Mouse (Mus musculus) large intestine, adult 2 months (tissue): ENCODE results near the gene Rnf208. TPM values are rescaled to one million over a fixed set of nuclear protein-coding genes. Genes with fewer than 3 reads are reported as not detected.
"Not testable (repeated sequence)": the region's sequence is repeated elsewhere in the genome, so short reads cannot be mapped to it uniquely, and the experiment has no call there.

Source experiments
- DNase-seq: peaks from one replicate; pipeline ENCODE4 v3.0.0-alpha.2; 2012; ENCODE audit warnings: low read depth, low spot score
- WGBS: fragments of 180-500 bp; shearing (Covaris S2); methylation state at CpG from one replicate; pipeline ENCODE4 v1.1.7; 2018; 5-methylcytosine and 5-hydroxymethylcytosine counted together
- polyA plus RNA-seq: library from polyadenylated mRNA; depleted of rRNA; stranded (reverse); fragments of >200 nt; gene quantifications from 2 replicates; pipeline ENCODE4 v1.2.3, GENCODE M21; 2012

The Rnf208 gene
- polyA plus RNA-seq, 1 experiment = 18.0 TPM

DNA sequence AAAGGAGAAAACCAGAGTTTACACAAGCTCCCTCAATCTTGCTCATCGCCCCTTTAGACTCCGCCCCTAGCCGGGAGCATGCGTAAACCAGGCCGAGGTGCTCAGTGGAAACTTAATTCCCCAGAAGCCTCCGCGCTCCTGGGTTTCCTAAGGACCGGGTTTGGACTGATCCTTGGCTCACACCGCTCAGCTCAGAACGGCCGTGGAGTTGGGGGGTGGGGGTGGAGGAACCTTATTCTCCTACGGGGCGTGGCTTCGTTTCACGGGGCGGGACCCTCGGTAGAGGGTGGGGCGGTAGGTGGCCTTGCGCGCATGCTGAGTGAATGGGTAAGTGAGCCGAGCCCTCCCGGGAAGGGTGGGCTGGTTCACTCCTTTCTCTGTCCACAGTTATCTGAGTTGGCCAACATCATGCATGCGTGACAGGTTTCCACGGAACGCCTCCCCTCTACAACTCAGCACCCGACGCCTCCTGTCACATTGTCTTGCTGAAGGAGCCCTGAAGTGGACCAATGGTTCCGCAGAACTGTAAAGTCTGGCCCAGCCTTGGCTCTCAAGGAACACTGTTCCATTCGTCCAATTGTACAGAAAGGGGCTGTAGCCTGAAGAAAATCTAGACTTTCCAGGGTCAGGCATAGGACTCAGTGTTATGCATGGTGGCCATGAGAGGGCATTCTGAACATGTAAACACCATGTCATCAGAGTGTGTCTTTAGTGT is 1.2 kb upstream of the Rnf208 start:
- WGBS = 2% methylated on average over 29 of the region's 29 CpGs
- DNase-seq = no peak

DNA sequence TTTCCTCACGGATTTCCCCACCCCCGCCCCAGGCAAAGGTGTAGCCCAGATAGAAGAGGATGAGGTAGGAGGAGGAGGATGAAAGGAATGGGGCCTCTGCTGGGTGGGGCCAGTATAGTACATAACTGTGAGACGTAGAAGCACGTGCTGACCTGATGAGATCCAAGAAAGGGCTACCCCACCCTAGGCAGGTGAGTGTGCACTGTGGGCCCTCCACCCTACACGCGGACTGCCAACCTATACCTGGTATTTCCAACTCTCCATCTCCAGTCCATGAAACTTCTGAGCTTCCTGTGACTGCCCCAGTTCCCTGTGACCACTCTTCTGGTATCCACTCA is 648 bp upstream of the Rnf208 start:
- no peak for DNase-seq
- WGBS = 10% methylated on average over 6 of the region's 6 CpGs

DNA sequence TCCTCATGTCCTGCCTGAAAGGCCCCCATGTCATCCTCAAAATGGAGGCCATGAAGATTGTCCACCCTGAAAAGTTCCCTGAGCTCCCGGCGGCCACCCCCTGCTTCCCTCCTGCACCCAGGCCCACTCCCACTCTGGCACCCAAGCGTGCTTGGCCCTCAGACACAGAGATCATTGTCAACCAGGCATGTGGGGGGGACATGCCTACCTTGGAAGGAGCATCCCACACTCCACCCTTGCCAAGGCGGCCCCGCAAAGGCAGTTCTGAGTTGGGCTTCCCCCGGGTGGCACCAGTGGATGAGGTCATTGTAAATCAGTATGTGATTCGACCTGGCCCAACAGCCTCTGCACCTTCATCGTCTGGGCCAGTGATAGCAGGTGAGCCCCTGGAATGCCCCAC is 1.3 kb downstream of the Rnf208 start:
- no peak for DNase-seq
- WGBS = 87% methylated on average over 8 of the region's 8 CpGs

DNA sequence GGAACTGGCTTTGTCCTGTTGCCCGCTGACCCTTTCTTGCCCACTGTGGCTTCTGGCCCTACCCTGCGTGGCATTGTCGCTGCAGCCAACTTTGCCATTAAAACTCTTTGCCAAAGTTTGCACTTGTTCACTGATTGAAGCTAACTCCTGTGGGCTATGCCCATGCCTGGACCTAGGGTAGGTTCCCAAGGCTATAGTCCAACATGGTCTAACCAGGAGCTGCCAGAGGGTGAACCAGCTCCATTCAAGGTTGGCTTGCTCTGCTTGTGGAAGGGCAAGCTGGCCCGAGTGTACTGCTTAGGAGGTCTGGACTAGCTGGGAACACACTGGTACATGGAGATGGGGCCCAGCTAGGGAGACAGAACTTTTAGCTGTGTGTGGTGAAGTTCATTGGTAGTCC is 2.1 kb downstream of the Rnf208 start:
- WGBS = 92% methylated on average over 4 of the region's 4 CpGs
- no peak for DNase-seq

DNA sequence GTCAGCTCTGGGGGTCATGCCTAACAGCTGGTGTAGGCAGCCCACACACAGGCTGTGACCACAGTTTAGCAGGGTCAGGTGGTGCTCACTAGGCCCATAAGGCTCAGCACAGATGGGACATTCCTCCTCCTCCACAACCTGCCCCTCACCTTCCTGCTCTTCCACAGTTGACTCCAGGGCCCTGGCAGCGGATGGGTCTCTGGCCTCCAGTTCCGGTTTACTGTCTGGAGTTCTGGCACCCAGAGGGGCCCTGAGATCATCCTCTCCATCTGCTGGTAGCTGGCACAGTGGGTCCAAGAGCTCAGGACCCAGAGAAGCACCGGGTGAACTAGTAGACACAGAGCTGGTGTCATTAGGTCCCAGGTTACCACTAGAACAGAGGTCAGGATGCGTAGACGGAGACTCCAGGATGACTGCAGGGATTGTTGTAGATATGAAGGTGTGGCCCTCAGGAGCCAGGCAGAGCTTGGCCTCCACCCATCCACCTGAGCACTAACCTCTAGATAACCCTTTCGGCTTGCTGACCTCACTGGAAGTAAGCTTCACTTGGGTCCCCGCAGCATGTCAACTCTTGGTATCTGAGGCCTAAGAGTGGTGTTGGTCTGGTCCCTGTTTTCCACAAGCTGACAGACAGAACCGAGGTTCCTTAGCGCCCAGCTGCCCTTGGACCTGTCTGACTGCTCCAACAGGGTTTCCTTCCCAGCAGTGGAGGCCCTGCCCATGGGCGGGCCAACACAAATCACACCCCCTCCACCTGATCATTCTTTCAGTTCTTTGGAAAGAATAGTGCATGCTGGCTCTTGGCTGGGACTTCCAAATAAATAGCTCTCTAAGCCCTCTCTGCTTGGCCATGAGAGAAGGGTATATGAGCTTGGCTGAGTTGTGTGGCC is 4.4 kb downstream of the Rnf208 start, which contains the start of gene AL732309.1:
TSS of gene AL732309.1 (minus strand) at position 681 of the 890 bp plus-strand sequence.
- WGBS = 35% methylated on average over 10 of the region's 10 CpGs
- DNase-seq = no peak

DNA sequence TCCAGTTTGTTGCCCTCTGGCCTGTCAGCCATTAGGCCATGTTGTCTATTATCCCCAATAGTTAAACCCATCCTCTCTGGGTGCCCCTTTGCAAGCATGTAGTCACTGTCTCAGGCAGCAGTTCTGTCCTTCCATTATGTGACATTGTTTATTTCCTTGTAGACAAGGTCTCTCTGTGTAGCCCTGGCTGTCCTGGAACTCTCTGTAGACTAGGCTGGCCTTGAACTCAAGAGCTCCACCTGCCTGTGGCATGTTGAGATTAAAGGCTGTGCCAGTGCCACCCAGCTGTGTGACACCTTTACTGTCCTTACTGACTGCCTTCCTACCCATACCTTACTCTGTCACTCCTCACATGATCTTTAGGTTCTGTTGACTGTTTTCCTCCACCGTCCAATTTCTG is 10.3 kb downstream of the Rnf208 start:
- DNase-seq = no peak
- WGBS = 86% methylated on average over 1 of the region's 1 CpGs

DNA sequence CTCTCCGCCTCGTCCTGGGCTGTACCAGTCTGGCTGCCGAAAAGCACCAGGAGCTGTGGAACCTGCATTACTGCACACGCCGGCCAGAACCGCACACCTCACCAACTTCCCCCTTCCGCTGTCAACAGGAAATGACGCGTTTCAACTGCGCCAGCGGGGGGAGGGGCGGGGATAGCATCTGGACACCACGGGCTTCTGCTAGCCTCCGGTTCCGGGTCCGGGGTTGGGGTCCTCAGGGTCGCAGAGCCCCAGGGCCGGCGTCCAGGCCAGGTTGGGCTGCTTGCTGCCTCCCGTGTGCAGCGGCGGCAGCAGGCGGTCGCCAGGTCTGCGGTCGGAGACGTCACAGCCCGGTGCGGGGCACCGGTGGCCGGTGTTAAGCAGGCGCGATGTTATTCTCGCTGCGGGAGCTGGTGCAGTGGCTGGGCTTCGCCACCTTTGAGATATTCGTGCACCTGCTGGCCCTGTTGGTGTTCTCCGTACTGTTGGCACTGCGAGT is 13.3 kb downstream of the Rnf208 start, which contains the start of gene Tmem203:
TSS of gene Tmem203 (plus strand) at position 156 of the 496 bp plus-strand sequence.
- WGBS = 1% methylated on average over 39 of the region's 39 CpGs
- no peak for DNase-seq

DNA sequence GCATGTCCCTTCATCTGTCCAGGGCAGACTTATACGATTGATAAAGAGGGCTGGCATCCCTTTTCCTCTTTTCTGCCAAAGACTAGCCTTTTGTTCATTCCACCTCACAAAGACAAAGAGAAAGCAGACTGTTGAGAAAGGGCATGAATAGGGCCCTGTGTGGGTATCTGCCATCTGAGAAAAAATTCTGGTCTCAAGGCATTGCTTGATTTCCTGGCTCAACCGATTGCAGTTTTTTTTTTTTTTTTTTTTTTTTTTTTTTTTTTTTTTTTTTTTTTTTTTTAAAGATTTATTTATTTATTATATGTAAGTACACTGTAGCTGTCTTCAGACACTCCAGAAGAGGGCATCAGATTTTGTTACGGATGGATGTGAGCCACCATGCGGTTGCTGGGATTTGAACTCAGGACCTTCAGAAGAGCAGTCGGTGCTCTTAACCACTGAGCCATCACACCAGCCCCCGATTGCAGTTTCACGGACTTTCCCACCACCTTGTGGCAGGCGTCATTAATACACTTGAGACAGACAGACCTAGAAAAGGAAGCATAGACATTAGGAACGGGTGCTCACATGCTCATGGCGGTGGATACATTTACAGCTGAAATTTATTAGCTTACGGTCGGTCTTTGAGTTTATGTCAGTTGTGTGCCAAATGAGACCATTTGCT is 14.5 kb downstream of the Rnf208 start:
- DNase-seq = not testable (repeated sequence)

DNA sequence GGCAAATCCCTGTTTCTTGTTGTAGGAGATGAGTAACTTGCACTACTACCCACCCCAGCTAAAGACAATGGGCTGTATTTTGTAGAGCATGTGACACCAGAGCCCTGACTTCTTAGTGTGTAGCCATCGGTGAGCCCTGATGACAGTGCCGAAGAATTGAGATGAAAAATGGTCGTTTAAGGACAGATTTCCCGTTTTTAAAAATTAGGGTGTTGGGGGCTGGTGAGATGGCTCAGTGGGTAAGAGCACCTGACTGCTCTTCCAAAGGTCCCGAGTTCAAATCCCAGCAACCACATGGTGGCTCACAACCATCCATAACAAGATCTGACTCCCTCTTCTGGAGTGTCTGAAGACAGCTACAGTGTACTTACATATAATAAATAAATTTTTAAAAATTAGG is 15.2 kb downstream of the Rnf208 start:
- DNase-seq = not testable (repeated sequence)
- 78% methylated on average over 5 of the region's 5 CpGs for WGBS

More for the DNA sequence above, 14.5 kb downstream of the Rnf208 start:
- 26% methylated on average over 12 of the region's 12 CpGs for WGBS

DNA sequence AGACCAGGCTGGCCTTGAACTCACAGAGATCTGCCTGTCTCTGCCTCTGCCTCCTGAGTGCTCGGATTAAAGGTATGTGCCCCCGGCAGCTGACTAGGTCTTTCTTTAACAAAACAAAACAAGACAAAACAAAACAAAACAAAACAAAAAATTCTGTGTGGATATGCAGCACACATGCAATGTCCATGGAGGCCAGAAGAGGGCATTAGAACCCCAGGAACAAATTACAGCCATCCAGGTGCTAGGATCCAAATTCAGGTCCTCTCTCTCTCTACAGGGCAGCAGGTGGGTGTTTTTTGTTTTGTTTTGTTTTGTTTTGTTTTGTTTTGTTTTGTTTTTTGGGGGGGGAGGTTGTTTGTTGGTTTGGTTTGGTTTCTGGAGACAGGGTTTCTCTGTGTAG is 16.8 kb downstream of the Rnf208 start:
- DNase-seq = no peak
- WGBS = 58% methylated on average over 2 of the region's 2 CpGs

DNA sequence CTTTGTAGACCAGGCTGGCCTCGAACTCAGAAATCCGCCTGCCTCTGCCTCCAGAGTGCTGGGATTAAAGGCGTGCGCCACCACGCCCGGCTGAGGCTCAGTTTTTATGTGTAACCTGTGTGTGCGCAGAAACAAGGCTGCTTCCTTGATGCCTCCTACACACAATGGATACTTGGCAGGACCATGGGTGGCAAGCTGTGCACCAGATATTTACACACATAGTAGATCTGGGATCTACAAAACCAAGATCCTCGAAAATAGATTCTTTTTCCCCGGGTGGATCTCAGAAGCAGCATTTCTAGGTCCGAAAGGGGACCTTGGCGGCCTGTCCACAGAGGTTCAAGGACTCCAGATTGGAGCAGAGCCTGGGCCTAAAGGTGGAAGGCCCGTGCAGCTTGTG is 19.8 kb downstream of the Rnf208 start:
- 31% methylated on average over 12 of the region's 12 CpGs for WGBS
- no peak for DNase-seq

DNA sequence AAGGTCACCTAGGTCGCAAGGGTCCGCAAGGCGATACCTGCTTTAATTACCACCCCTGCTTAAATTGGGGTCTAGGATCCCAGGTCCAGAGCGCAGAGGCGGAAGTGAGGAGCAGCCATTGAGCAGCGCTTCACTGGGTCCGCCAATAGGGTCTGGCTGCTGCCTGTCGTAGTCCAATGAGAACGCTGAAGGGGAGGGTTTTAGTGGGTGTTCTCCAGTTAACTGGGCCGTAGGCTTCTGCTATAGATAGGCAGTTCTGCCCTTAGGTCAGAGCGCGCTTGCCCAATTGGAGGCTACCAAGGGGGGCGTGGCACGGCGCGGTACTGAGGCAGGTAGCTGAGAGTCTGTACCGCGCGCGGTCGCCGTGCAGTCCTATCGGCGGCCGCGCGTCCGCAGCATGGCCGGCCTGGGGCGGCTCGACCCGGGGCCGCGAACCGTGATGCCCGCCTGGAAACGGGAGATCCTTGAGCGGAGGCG is 20.3 kb downstream of the Rnf208 start, which contains the start of gene Tprn:
TSS of gene Tprn (plus strand) at position 328 of the 477 bp plus-strand sequence.
- DNase-seq = peak; percentile 94
- WGBS = under 1% methylated on average over 39 of the region's 39 CpGs

DNA sequence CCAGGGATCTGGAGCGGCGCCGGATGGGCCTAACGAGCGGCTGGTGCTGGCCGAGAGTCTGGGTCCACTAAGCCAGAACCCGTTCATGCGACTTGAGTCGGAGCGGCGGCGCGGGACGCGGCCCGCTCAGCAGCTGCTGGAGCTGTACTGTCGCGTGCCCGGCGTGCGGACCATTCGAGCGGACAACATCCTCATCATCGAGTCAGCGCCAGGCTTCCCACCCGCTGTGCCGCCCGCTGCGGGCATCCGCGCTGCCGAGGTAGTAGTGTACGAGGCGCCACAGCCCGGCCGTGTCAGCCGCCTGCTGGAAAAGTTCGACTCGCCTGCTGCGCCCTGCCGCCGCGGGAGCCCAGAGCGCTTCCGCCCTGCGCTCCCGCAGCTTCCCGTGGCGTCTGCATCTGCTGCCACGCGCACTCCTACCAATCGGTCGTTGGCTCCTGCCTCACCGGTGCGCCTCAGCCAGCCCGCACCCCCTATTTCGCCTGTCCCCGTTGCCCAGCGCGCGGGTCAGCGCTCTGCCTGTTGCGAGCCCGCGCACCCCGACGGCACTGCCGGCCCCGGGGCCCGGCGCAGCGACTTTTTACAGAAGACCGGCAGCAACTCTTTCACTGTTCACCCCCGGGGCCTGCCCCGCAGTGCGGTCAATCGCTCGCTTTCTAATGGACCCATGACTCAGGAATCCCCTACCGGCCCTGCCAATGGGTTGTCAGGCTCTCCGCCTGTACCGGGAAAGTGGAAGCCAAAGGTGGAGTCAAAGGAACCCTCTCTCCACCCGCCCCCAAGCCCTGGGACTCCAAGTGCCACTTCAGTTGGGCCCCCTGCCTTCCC is 21.0 kb downstream of the Rnf208 start:
- WGBS = under 1% methylated on average over 82 of the region's 82 CpGs
- no peak for DNase-seq

DNA sequence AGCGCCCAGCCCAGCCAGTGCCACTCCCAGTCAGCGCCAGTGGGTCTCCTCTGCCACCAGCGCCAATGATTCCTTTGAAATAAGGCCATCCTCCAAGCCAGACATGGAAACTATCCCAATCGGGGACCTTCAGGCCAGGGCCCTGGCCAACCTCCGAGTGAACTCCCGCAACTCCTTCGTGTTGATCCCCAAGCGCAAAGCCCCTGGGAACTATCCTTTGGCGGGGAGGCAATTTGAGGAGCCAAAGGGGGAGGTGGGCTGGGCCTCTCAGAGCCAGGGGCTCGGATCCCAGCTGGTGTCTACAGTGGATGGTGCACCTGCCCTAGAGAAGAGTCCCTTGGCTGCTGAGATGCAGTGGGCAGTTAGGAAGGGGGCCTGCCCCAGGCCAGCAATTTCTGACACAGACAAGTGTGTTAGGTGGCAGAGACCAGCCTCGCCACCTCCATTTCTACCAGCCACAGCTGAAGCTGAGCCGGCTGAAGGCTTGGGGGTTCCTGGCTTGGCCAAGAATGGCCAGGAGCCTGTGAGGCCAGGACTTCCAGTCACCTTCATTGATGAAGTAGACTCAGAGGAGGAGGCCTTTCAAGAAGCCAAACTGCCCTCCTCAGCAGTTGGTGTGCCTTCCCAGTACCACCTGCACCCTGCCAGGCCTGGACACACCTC is 21.7 kb downstream of the Rnf208 start:
- 13% methylated on average over 12 of the region's 12 CpGs for WGBS

DNA sequence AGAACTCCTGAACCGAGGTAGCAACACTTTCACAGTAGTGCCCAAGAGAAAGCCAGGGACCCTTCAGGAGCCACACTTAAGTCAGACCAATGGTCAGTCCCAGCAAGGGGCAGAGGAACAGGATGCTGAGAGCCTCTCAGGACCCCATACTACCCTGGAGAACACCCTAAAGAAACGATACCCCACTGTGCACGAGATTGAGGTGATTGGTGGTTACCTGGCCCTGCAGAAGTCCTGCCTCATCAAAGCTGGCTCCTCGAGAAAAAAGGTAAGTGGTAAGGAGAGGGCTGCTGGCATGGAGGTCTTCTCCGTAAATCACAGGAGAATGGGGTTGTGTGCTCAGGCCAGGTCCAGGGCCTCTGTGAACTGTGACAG is 22.2 kb downstream of the Rnf208 start:
- 33% methylated on average over 5 of the region's 5 CpGs for WGBS
- DNase-seq = no peak

More for the DNA sequence above, 21.7 kb downstream of the Rnf208 start:
- no peak for DNase-seq

DNA sequence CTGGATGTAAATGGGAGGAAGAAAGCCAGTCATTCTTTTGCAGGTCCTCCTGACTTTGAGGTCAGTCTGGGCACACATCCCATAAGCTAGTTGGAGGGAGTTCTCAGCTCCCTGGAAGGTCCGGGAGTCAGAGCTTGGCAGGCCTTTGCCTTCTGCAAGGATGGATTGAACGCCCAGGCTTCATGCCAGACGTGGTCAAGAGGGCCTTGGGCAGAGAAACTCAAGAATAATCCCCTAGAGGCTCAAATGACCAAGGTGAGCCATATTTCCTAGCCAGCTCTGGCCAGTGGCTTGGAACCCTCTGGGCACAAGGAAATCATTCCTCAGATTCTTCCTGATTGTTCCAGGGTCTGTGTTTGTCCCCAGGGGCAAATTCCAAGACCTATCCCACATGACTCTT is 22.8 kb downstream of the Rnf208 start:
- no peak for DNase-seq
- 25% methylated on average over 3 of the region's 3 CpGs for WGBS

DNA sequence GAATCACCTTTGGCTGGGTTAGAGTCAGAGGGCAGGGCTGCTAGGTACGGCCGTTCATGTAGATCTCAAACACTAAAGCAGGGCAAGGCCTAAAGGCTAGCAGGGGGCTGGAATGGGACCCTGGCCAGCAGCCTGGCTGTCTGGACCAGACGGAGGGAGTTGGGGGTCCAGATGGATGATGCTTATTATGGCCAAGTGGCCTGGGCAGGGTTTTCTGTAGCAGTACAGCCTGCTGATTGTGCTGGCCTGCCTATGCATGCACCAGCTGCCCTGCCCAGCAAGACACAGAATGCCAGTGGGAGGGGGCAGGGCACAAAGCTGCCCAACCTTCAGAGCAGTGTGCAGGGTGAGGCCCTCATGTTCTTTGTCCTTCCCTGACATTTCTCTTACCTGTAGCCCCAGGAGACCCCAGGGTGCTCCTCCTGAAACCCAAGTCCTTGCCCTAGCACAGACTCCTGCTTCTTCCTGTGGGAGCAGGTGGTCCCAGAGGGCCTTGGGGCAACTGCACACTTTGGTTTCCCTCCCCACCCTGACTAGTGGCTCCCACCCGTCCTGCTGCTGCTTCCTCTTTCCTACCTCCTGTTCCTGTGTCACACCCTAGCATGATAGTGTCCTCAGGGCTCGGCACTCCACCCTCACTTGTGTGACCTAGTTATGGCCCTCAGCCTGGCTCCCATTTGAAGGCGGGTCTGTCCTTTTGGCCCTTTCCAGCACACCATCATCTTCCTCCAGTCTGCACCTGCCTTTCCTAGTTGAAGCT is 24.0 kb downstream of the Rnf208 start:
- DNase-seq = peak; percentile 81
- WGBS = 31% methylated on average over 6 of the region's 6 CpGs

DNA sequence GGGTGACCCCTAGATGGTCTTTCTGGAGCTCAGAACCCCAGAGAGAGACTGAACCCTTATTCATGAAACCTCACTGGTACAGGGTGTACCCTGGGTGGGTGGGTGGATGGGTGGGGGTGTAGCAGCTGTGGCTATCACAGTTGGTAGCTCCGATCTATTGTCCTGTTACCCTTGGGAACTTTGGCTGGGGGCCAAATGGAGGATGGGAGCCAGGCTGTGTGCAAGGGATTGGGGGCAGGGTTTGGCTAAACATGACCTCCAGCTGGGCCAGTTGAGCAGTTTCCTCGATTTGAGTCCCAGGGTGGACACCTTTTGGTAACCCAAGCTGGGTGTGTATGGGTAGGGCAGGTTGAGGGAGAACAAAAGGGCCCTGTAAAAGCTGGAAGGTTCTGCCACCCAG is 24.7 kb downstream of the Rnf208 start:
- WGBS = 15% methylated on average over 2 of the region's 2 CpGs
- peak; percentile 76 for DNase-seq
